Mouse (Mus musculus) cerebellum, adult 9-11 months (tissue): ENCODE data around the gene Rabggtb.

ENCODE experiments used
- DNase-seq: peaks from one replicate; pipeline ENCODE4 v3.0.0; 2022

The Rabggtb gene

GRCm38 (mm10) chr3:153912546-153913509, at the start of gene Rabggtb:
Gene Rabggtb (minus strand): TSS chr3:153913009.
- peak; percentile 96 for DNase-seq

GRCm38 (mm10) chr3:153961632-153962389, 49.0 kb upstream of the Rabggtb start:
- no peak for DNase-seq

GRCm38 (mm10) chr3:153960884-153961283, 48.1 kb upstream of the Rabggtb start:
- no peak for DNase-seq

GRCm38 (mm10) chr3:153959731-153960207, 47.0 kb upstream of the Rabggtb start:
- no peak for DNase-seq

GRCm38 (mm10) chr3:153959035-153959730, 46.4 kb upstream of the Rabggtb start:
- DNase-seq, result no peak

GRCm38 (mm10) chr3:153957916-153958315, 45.1 kb upstream of the Rabggtb start:
- DNase-seq, result no peak

GRCm38 (mm10) chr3:153948176-153948575, 35.4 kb upstream of the Rabggtb start:
- no peak for DNase-seq

GRCm38 (mm10) chr3:153947271-153947670, 34.5 kb upstream of the Rabggtb start:
- no peak for DNase-seq

- peak; percentile 98 for DNase-seq
These were observed 31.7 kb upstream of the Rabggtb start, which contains the start of gene Acadm for GRCm38 (mm10) chr3:153944335-153944990. Gene Acadm (minus strand): TSS chr3:153944632.

- no peak for DNase-seq
These were observed 31.1 kb upstream of the Rabggtb start for GRCm38 (mm10) chr3:153943901-153944334.

GRCm38 (mm10) chr3:153943003-153943640, 30.3 kb upstream of the Rabggtb start:
- no peak for DNase-seq

- no peak for DNase-seq
These were observed 28.8 kb upstream of the Rabggtb start for GRCm38 (mm10) chr3:153941613-153942012.

GRCm38 (mm10) chr3:153940486-153940885, 27.7 kb upstream of the Rabggtb start:
- DNase-seq, result no peak

GRCm38 (mm10) chr3:153940021-153940420, 27.2 kb upstream of the Rabggtb start:
- no peak for DNase-seq

- no peak for DNase-seq
These were observed 24.5 kb upstream of the Rabggtb start for GRCm38 (mm10) chr3:153937116-153937810.

- DNase-seq, result no peak
These were observed 23.1 kb upstream of the Rabggtb start for GRCm38 (mm10) chr3:153935878-153936277.

- no peak for DNase-seq
These were observed 19.7 kb upstream of the Rabggtb start for GRCm38 (mm10) chr3:153932461-153932860.

GRCm38 (mm10) chr3:153929526-153929925, 16.7 kb upstream of the Rabggtb start:
- DNase-seq, result no peak

GRCm38 (mm10) chr3:153926333-153926732, 13.5 kb upstream of the Rabggtb start:
- no peak for DNase-seq

GRCm38 (mm10) chr3:153921147-153921910, 8.5 kb upstream of the Rabggtb start:
- DNase-seq, result no peak
